Mouse (Mus musculus): ENCODE data around the gene Esp15. TPM values are rescaled to one million over a fixed set of nuclear protein-coding genes. Genes with fewer than 3 reads are reported as not detected.
"Not testable (repeated sequence)": the region's sequence is repeated elsewhere in the genome, so short reads cannot be mapped to it uniquely, and the experiment has no call there.

Gene Esp15
- not detected for total RNA-seq (2022)

GRCm38 (mm10) chr17:39640654-39641053 lies at the start of gene Esp15:
Gene Esp15, plus strand, starts transcription at chr17:39640954.
- DNase-seq: not testable (repeated sequence)

- no peak for DNase-seq
Observed at GRCm38 (mm10) chr17:39591550-39591949, 49.2 kb upstream of the Esp15 start.

Other genes starting within 250 kb of the Esp15 start
- gene Esp18, start 234.6 kb upstream of the Esp15 start, total RNA-seq (2022): not detected
- gene Esp16, start 104.8 kb upstream of the Esp15 start, total RNA-seq (2022): not detected

Data from adrenal gland, adult 8-10 months (tissue).